Mouse (Mus musculus) erythroid progenitor cell, adult 5-6 weeks (primary cell): Measurements from ENCODE around the gene Fgg. TPM values are rescaled to one million over a fixed set of nuclear protein-coding genes. Genes with fewer than 3 reads are reported as not detected.
A peak's percentile ranks its signal among the peaks of the same experiment; 100 is the strongest.

Source experiments
- ATAC-seq: replicated peaks from 2 replicates; pipeline ENCODE4 v1.8.0; 2016; ENCODE audit warnings: moderate number of reproducible peaks, mild to moderate bottlenecking, moderate TSS enrichment, inconsistent platforms; ENCODE audit not compliant: poor library complexity, low FRiP score, severe bottlenecking
- total RNA-seq, 2 experiments: library from RNA; stranded (forward) in 1 of 2; stranded (reverse) in 1 of 2; fragments of 150-400 nt in 1 of 2; fragments of 186-747, 209-891 nt in 1 of 2; gene quantifications; 2 replicates each; pipeline versions ENCODE4 v1.2.3 to v1.2.4; 2015 to 2017; ENCODE audit warnings: low replicate concordance in 2 of 2

Fgg gene
- total RNA-seq, 2 experiments from 2014 or later, result not detected

- ATAC-seq, result no peak
Measured at GRCm38 (mm10) chr3:83025036-83025435, 17.5 kb downstream of the Fgg start.

- ATAC-seq, result no peak
Measured at GRCm38 (mm10) chr3:83025475-83026301, 18.2 kb downstream of the Fgg start, which contains the start of gene Fga. Gene Fga (plus strand): TSS chr3:83026076.

GRCm38 (mm10) chr3:83027546-83028251, 20.2 kb downstream of the Fgg start:
- no peak for ATAC-seq

- no peak for ATAC-seq
Measured at GRCm38 (mm10) chr3:83030331-83030730, 22.8 kb downstream of the Fgg start.

- ATAC-seq, result no peak
Measured at GRCm38 (mm10) chr3:83032746-83033308, 25.3 kb downstream of the Fgg start.

DNA sequence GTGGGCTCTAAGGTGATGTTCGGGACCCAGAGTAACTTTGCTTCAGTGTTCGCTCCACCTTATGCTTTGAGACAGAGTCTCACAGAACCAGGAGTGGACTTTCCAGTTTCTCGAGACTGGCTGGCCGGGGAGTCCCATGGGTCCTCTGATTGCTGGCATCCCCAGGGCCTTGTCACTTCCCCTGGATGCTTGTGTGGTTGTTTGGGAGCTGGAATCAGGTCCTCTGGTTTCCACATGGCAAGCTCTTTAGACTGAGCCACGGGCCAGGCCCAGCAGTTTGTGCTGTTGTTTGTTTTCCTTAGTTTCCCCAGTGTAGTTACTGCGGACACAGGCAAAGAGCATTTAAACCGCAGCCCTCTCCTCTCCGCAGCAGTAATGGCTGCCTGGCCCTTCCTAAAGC, 26.3 kb downstream of the Fgg start:
- ATAC-seq, result no peak

DNA sequence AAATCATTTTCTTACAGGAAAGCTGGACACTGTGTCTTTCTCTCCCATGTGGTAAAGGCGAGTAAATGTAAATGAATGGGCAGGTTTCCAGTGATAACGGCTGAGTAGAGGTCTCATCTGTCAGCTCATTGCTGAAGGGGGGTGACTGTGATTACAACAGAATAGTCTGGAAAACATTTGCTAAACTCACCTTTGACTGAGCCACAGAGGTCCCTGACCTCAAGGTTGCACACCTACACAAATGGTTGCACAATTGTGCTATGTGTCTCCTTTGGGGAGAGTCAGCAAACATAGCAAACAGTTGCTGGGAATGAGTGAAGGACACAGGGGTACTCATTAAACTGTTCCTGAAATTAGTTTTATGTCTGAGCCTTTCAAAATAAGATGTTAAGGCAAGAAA, 31.3 kb downstream of the Fgg start:
- no peak for ATAC-seq

DNA sequence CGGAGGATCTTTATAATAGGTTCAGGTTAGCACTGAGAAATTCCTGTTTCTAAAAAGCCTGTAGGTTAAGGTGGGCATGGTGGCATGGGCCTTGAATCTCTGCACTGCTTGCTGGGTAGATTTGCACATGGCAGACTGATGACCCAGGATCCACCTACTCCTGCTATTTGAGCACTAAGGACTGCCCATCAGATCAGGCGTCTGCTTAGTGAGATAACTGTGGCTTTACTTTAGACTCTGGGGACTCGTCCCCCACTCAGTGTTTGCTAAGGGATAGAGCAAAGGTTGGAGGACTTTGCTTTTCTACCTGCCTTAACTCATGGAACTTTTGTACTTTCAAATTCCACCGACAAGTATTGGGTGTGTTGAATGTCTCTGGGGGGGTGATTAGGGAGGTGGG, 32.1 kb downstream of the Fgg start:
- no peak for ATAC-seq

DNA sequence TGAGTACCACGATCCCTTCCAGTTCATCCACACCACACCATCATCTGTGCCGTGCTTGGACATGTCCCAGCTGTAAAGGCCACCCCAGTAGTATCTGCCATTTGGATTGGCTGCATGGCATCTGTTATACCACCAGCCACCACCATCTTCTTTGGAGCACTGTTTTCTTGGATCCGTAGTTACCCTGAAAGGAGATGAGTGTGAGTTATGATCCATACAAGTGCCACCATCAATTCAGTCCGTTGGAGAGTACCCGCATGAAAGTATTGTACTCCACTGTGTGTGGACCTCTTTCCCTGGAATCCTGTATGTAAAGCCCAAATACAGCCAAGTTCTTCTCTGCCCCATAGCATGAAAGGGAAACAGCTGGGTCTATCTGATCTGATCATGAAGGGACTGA, 34.9 kb downstream of the Fgg start:
- ATAC-seq, result no peak

DNA sequence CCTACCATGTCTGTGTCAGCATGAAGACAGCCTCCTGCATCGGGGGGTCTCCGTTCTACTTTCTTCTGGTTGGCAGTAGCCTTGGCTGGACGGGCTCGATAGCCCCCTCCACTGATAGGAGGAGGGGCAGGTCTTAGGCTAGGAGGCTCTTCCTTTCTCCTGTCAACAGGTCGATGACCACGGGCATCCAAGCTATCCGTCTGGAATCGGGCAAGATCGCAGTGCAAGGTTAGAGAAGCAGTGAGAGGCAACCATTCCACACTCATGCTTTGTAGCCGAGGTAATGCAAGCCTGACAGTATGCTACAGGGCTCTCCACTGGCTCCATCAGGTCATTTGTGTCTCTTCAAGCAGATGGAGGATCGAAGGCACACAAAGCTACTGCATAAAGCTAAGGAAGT, 39.1 kb downstream of the Fgg start:
- no peak for ATAC-seq

DNA sequence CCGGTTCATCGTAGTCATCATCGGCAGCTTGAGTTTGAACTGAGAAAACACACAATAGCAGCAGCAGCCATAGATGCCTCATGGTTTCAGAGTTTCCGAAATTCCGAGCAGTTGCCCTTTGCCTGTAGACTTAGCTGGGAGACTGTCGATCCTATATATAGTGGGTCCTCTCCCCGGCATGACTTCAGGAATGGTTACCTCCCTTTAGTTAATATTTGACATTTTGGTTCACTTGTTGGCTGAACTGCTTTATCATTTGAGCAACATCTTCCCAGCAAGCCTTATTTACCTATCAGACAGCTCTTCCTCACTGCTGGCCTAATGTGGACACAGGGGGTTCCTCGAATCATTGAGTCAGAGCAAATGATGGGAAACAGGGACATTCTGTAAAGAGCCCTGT, 42.2 kb downstream of the Fgg start, which contains the start of gene Fgb:
Fgb (minus strand) TSS at position 184 of the 400 bp plus-strand sequence.
- ATAC-seq, result no peak

DNA sequence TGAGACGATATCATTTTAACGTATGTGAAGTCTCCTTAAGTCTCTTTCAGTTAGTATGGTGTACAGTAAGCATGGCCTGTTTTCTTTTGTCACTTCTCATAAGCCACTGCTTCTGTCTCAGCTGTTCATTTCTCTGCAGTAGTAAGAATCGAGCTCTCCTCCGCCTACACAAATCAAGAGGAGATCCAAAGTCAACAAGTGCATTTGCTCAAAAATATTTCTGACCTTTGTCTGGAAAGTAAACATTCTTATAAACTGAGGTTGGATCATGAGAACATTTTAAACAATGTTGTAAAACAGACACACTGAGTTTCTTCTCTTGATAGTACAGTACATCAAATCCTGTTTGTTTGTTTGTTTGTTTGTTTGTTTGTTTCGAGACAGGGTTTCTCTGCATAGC, 43.1 kb downstream of the Fgg start:
- ATAC-seq, result no peak

DNA sequence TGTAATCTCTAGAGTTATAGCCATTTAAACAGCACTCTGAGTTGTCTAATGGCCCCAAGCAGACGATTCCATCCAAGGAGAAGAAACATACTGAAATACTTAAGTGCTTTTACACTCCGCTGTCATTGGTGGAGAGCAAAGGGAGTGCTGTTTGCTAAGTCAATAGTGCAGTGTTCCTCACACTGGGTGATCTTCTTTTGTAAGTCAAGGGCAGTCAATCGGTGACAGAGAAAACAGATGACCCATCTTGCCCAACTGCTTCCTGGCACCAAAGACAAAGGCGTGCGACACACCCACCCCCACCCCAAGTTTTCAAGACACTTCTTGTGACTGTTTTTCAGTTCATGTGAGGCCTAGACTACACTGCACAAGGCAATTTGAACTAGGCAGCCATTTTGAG, 44.6 kb downstream of the Fgg start:
- ATAC-seq, result no peak

GRCm38 (mm10) chr3:83053126-83053525, 45.6 kb downstream of the Fgg start:
- ATAC-seq, result no peak

DNA sequence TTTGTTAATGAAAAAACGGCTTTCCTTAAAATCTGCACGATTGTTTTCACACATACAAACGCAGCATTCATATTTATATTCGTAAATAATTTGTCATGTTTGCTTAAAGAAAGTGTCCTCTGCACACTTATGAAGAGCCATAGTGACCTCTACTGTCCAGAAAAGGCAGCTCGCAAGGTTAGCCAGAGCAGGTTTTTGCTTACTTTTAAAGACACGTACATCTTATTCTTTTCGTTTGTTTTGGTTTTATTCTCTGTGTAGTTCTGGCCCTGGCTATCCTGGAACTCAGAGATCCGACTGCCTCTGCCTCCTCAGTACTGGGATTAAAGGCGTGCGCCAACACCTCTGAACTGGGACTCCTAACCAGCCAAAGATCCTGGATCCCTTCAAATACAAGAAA, 46.2 kb downstream of the Fgg start:
- no peak for ATAC-seq

GRCm38 (mm10) chr3:83054759-83055158, 47.2 kb downstream of the Fgg start:
- ATAC-seq, result no peak

DNA sequence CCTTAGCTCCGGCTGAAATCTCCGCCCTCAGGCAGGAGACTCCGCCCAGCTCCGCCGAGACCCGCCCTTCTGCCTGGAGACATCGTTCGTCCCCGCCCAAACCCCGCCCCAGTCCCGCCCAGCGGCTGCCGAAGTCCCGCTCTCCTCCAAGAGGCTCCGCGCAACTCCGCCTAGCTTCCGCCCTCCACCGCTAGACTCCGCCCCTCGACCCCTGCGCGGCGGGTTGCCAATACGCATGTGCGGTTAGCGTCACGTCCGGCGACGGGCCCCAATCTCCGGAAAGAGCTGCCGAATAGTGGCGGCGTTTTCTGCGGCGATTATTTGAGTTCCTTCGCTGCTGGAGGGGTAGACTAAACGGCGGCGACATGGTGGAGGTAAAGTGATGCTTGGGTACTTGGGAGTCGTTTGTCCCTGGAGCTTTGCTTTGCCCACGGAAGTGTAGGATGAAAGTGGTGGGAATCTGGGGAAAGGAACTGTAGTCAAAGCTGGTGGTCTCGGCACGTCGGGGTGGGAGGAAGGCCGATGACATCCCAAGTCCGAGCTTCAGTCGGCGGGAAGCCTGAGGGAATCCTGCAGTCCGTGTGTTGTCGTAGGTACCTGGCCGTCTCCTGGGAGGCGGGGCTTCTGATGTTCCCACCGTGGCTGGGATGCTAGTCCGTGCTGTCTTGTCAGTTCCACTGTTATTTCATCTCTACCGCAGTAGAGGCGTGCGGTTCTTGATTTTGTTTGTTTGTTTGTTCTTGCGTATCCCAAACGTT, 47.9 kb downstream of the Fgg start, which contains the start of gene Plrg1:
Plrg1 (plus strand) TSS at position 242 of the 758 bp plus-strand sequence.
- peak; percentile 96 for ATAC-seq

DNA sequence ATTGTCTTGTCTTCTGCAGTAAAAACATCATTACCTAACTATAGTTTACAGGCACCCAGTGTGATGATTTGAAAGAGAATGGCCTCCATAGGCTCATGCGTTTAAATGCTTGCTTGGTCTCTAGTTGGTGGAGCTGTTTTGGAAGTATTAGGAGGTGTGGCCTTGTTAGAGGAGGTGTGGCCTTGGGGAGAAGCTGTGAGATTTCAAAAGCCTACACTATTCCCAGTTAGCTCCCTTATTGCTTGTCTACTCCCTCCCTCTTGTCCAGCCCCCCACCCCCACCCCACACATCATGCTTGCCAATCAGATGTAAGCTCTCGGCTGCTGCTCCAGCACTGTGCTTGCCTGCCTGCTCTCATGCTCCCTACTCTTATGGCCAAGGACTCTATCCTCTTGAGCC, 49.5 kb downstream of the Fgg start:
- no peak for ATAC-seq
